Mouse (Mus musculus) thymus, adult 2 months (tissue): ENCODE measurements around the gene Gramd4. TPM values are rescaled to one million over a fixed set of nuclear protein-coding genes. Genes with fewer than 3 reads are reported as not detected.

ENCODE experiments used
- DNase-seq: peaks from one replicate; pipeline ENCODE4 v3.0.0; 2021
- H3K27ac ChIP-seq: fragments of 200-500 bp; 2 replicates; pipeline ENCODE4 v1.5.1; 2012; ENCODE audit warnings: low read length, control low read depth; ENCODE audit not compliant: control insufficient read depth, insufficient read depth
- H3K27me3 ChIP-seq: fragments of 200-500 bp; 2 replicates; pipeline ENCODE4 v1.6.1; 2012; ENCODE audit warnings: mild to moderate bottlenecking, low read length, moderate library complexity, mixed read lengths; ENCODE audit not compliant: control insufficient read depth, insufficient read depth
- H3K36me3 ChIP-seq: fragments of 200-500 bp; 2 replicates; pipeline ENCODE4 v1.6.1; 2012; ENCODE audit warnings: mild to moderate bottlenecking, low read length, moderate library complexity; ENCODE audit not compliant: control insufficient read depth, insufficient read depth
- H3K4me1 ChIP-seq: fragments of 200-500 bp; replicated peaks from 2 replicates; pipeline ENCODE4 v1.6.1; 2012; ENCODE audit warnings: low read length; ENCODE audit not compliant: control insufficient read depth, insufficient read depth
- H3K4me3 ChIP-seq: fragments of 200-500 bp; 2 replicates; pipeline ENCODE4 v1.5.1; 2012; ENCODE audit warnings: mild to moderate bottlenecking, low read length, control low read depth, moderate library complexity; ENCODE audit not compliant: control insufficient read depth, insufficient read depth
- CTCF ChIP-seq: fragments of 200-500 bp; IDR thresholded peaks from 2 replicates; pipeline ENCODE4 v1.5.1; 2012; ENCODE audit warnings: mild to moderate bottlenecking, control low read depth, low read length, moderate library complexity, borderline replicate concordance; ENCODE audit not compliant: control insufficient read depth, poor library complexity, insufficient read depth; ENCODE audit errors: extremely low read depth
- POLR2A ChIP-seq: fragments of 200-500 bp; IDR thresholded peaks from 2 replicates; pipeline ENCODE4 v1.6.1; 2012; ENCODE audit warnings: mild to moderate bottlenecking, low read length, control low read depth, moderate library complexity; ENCODE audit not compliant: control insufficient read depth, poor library complexity, insufficient read depth; ENCODE audit errors: extremely low read depth
- WGBS: fragments of 180-500 bp; shearing (Covaris S2); methylation state at CpG from one replicate; pipeline ENCODE4 v1.1.7; 2018; 5-methylcytosine and 5-hydroxymethylcytosine counted together
- polyA plus RNA-seq: library from polyadenylated mRNA; depleted of rRNA; stranded (reverse); fragments of >200 nt; gene quantifications from 2 replicates; pipeline ENCODE4 v1.2.3, GENCODE M21; 2012

The Gramd4 gene
- polyA plus RNA-seq, 1 experiment: 37.1 TPM

- Histone ChIP-seq H3K27me3 (no peaks in the 10 kb centered on the region), H3K36me3 (no peaks in the 10 kb centered on the region), H3K4me1 (peaks cover 55% of the 10 kb centered on the region), H3K27ac (peak overlapping the region; percentile 99), H3K4me3 (peak overlapping the region; percentile 47)
- TF ChIP-seq CTCF: no peak
- TF ChIP-seq POLR2A: 0 out of 2 replicates have a peak, but pooled peaks have one; percentile 16
- peak; percentile 79 for DNase-seq
- WGBS: 8% methylated on average over 11 of the region's 11 CpGs
Measured at GRCm38 (mm10) chr15:86181941-86182439, 124.5 kb downstream of the Gramd4 start.

- Histone ChIP-seq H3K4me1 (peaks cover 51% of the 10 kb centered on the region), H3K27me3 (no peaks in the 10 kb centered on the region), H3K27ac (peak overlapping the region; percentile 99), H3K36me3 (no peaks in the 10 kb centered on the region), H3K4me3 (peak overlapping the region; percentile 47)
- DNase-seq: peak; percentile 81
- WGBS: under 1% methylated on average over 13 of the region's 13 CpGs
- TF ChIP-seq POLR2A (peak; percentile 59), CTCF (no peak)
Measured at GRCm38 (mm10) chr15:86182646-86183045, 125.2 kb downstream of the Gramd4 start.

- WGBS: 76% methylated on average over 8 of the region's 8 CpGs
- DNase-seq: peak; percentile 39
- Histone ChIP-seq H3K27me3 (no peaks in the 10 kb centered on the region), H3K4me1 (peaks cover 43% of the 10 kb centered on the region), H3K27ac (peak overlapping the region; percentile 99), H3K4me3 (peak overlapping the region; percentile 86), H3K36me3 (no peaks in the 10 kb centered on the region)
- TF ChIP-seq CTCF: no peak
Measured at GRCm38 (mm10) chr15:86183484-86183883, 126.0 kb downstream of the Gramd4 start.

- H3K36me3 ChIP-seq: no peaks in the 10 kb centered on the region
- peak; percentile 26 for DNase-seq
- H3K4me3 ChIP-seq: peak overlapping the region; percentile 86
- H3K4me1 ChIP-seq: peaks cover 44% of the 10 kb centered on the region
- H3K27ac ChIP-seq: peak overlapping the region; percentile 99
- WGBS: 61% methylated on average over 5 of the region's 5 CpGs
- no peaks in the 10 kb centered on the region for H3K27me3 ChIP-seq
- TF ChIP-seq POLR2A: no peak
- TF ChIP-seq CTCF: no peak
Measured at GRCm38 (mm10) chr15:86184071-86184470, 126.6 kb downstream of the Gramd4 start.

GRCm38 (mm10) chr15:86184851-86185688 is 127.6 kb downstream of the Gramd4 start:
- under 1% methylated on average over 68 of the region's 70 CpGs for WGBS
- H3K4me1 ChIP-seq: peaks cover 42% of the 10 kb centered on the region
- peak; percentile 65 for DNase-seq
- H3K4me3 ChIP-seq: peak overlapping the region; percentile 86
- no peaks in the 10 kb centered on the region for H3K36me3 ChIP-seq
- H3K27ac ChIP-seq: peak overlapping the region; percentile 99
- TF ChIP-seq CTCF (no peak), POLR2A (peak; percentile 79)
- H3K27me3 ChIP-seq: no peaks in the 10 kb centered on the region

- DNase-seq: peak; percentile 81
- peaks cover 39% of the 10 kb centered on the region for H3K4me1 ChIP-seq
- 4% methylated on average over 43 of the region's 43 CpGs for WGBS
- H3K4me3 ChIP-seq: peak within 1 kb of the TSS; percentile 86
- peak within 1 kb of the TSS; percentile 99 for H3K27ac ChIP-seq
- no peaks in the 10 kb centered on the region for H3K27me3 ChIP-seq
- peak; percentile 24; the same call in 1 of the 2 replicates for TF ChIP-seq POLR2A
- TF ChIP-seq CTCF: peak; percentile 38; the same call in 1 of the 2 replicates
- H3K36me3 ChIP-seq: no peaks in the 10 kb centered on the region
Measured at GRCm38 (mm10) chr15:86185689-86186569, 128.4 kb downstream of the Gramd4 start, which contains the start of gene Cerk. Gene Cerk, minus strand, starts transcription at chr15:86186141.
